Mouse (Mus musculus) left cerebral cortex, postnatal 36 days (tissue): ENCODE measurements at regions not wholly inside any gene's neighbourhood (a gene's known extent, or its start where the extent isn't known, plus 50 kb on each side); places are given as distances from the start of the nearest gene placed in this dataset.

Experiments used
- DNase-seq, 2 experiments: peaks; one replicate each; pipeline ENCODE4 v3.0.0; 2021 to 2022; ENCODE audit warnings: low spot score in 2 of 2, mixed read lengths in 1 of 2
- intact Hi-C: fragments of 180-260 bp; cut with DNase I; formaldehyde crosslinking; loops from one replicate; pipeline ENCODE4 v1.15.1; 2025

DNA sequence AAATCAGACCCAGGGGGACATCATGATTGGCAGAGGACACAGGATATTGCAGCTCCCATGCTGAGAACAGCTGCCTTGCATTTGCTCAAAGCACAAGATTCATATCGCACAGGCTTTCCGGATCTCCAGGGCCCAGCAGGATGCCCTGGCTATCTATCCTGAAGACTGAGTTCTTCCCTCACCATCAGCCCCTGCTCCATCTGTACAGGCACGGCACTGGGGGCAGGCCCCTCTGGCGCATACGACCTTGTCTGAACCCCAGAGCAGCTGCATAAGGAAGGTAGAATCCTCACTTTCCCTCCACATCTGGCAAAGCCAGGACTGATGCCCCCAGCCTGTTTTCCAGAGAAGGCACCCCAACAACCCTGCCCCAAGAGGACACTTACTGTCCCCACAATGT is 266.8 kb downstream of the Tns1 start:
- intact Hi-C loops = no loop called here
- no peak for DNase-seq

- intact Hi-C loops = no loop called here
Observed at GRCm38 (mm10) chr1:73856811-73857210, 267.4 kb downstream of the Tns1 start.

DNA sequence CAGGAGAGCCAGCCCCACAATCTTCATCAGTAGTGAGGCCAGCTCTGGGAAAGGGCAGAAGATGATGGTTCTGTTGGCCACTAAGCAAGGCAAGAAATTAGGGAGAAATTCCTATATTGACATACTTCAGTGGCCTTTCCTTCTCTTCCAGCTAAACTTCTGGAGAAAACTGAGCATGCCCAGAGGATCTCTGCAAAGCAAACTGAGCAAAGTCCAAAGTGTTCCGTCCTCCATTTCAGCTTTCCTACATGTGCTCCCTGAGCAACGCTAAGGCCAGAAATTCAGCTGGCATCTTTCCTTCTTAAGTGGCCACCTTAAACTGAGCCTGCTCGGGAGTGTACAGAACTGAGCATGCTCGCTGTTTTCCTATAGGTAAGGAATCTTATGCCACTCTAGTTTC is 268.9 kb downstream of the Tns1 start:
- no peak for DNase-seq
- intact Hi-C loops = no loop called here

More at GRCm38 (mm10) chr1:73856811-73857210, 267.4 kb downstream of the Tns1 start:
- DNase-seq = no peak

GRCm38 (mm10) chr1:73853851-73854250 is 270.4 kb downstream of the Tns1 start:
- intact Hi-C loops = no loop called here
- DNase-seq = no peak

GRCm38 (mm10) chr1:73850173-73851014 is 273.9 kb downstream of the Tns1 start:
- intact Hi-C loops = no loop called here
- no peak for DNase-seq

- intact Hi-C loops = no loop called here
- DNase-seq = no peak
Observed at GRCm38 (mm10) chr1:73848370-73848769, 275.9 kb downstream of the Tns1 start.

- DNase-seq = no peak
- intact Hi-C loops = no loop called here
Observed at GRCm38 (mm10) chr1:73847126-73847525, 277.1 kb downstream of the Tns1 start.

DNA sequence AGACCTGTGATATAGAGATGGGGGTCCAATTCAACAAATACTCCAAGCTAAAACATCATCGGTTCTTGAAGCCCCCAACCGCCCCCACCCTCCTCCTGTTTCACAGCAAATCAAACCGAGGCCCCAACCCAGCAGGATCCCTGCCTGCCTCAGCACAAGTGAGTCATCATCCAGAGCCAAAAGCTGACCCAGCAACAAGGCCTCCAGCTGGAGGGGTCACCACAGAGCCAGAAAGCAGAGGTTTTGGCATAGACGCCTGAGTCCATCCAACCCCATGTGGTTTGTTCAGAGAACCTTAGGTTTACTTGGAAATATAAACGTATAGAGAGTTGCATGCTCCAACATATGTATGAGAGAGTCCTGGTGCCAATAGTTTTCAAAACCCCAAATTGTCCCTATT is 279.1 kb downstream of the Tns1 start:
- intact Hi-C loops = no loop called here
- DNase-seq = no peak

DNA sequence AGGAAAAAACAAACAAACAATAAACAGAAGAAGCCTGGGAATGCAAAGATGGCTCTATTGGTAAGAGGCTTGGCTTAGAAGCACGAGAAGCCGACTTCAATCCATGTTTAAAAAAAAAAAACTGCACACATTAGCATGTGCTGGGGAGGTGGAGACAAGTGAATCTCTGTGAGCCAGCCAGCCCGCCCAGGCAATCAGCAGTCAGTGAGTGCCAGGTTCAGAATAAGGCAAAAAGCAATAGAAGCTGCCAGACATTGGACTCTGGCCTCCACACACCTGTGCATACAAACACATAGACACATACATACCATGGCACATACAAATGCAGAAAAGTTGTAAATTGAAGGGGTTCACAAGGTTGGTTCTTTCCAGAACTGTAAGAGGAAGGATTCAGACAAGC is 279.7 kb downstream of the Tns1 start:
- intact Hi-C loops = no loop called here
- no peak for DNase-seq

GRCm38 (mm10) chr1:73839351-73839750 is 284.9 kb downstream of the Tns1 start:
- intact Hi-C loops = no loop called here
- no peak for DNase-seq

DNA sequence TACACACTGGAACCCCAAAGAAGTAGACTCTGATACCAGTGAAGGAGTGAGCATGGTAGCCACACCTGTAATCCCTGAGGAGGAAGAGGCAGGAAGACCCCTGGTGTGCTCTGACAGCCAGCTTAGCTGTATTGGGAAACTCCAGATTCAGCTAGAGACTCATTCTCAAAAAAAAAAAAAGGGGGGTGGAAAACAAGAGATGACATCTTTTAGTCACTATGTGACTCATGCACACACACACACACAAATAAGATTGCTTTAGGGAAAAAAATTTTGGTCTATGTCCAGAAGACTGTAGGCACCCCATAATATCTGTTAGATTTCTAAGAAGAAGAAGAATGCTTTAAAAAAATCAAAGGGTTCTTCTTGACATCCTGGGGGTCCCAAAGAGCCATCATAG is 287.6 kb downstream of the Tns1 start:
- intact Hi-C loops = no loop called here

DNA sequence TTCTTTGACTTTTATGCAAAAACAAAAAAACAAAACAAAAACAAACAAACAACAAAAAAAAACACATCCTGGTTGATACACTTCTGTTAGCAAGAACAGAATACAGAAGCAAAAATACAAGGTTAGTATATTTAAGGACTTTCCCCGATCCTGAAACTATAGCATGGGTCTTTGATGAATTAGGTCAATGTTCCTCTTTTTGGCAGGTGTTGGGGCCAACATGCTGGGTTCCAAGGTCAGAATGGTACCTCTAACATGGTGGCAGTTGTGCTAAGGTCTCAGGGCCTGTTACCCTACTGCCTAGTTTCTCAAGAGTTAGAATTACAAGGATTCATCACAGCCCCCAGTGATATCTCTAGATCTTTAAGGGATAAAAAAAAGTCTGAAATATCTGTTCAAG is 289.7 kb downstream of the Tns1 start:
- intact Hi-C loops = no loop called here
- DNase-seq = no peak

More for the DNA sequence above, 287.6 kb downstream of the Tns1 start:
- DNase-seq = no peak

GRCm38 (mm10) chr1:73830486-73831132 is 293.6 kb downstream of the Tns1 start:
- intact Hi-C loops = no loop called here
- no peak for DNase-seq

DNA sequence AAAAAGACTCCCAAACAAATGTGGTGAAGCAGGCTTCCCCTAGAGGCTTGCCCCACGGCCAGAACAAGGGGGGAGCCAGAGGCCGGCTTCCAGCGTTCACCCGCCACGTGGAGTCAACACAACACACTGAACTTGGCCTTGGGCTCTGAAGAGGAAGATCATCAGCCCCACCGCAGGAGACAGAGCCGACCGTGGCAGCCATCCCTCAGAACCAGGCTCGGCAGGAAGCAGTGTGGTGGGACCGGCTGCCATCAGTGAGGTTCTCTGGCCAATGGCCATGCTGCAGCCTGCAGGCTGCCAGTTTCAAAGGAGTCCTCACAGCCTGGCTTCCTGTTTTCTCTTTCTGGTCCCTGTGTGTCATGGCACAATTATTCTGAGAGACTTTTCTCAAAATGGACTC is 295.3 kb downstream of the Tns1 start:
- intact Hi-C loops = loop anchor here (5.0 to 10.0 kb wide), 2 partner anchors 554 to 1112 kb away; no protein-coding TSS in a partner anchor
- DNase-seq = no peak

GRCm38 (mm10) chr1:73826243-73826930 is 297.9 kb downstream of the Tns1 start:
- DNase-seq = peak; percentile 82 to 89
- intact Hi-C loops = loop anchor here (1.0 to 10.0 kb wide), 5 partner anchors 210 to 1109 kb away; no protein-coding TSS in a partner anchor

- no peak for DNase-seq
- intact Hi-C loops = loop anchor here (5.0 to 10.0 kb wide), 2 partner anchors 550 to 1107 kb away; no protein-coding TSS in a partner anchor
Observed at GRCm38 (mm10) chr1:73824406-73825184, 299.7 kb downstream of the Tns1 start.

GRCm38 (mm10) chr1:73823726-73824125 is 300.5 kb downstream of the Tns1 start:
- intact Hi-C loops = loop anchor here (10.0 kb wide), 1 partner anchor 549 kb away; no protein-coding TSS in a partner anchor
- DNase-seq = no peak

- intact Hi-C loops = loop anchor here (10.0 kb wide), 1 partner anchor 548 kb away; no protein-coding TSS in a partner anchor
Observed at GRCm38 (mm10) chr1:73822616-73823015, 301.6 kb downstream of the Tns1 start.

DNA sequence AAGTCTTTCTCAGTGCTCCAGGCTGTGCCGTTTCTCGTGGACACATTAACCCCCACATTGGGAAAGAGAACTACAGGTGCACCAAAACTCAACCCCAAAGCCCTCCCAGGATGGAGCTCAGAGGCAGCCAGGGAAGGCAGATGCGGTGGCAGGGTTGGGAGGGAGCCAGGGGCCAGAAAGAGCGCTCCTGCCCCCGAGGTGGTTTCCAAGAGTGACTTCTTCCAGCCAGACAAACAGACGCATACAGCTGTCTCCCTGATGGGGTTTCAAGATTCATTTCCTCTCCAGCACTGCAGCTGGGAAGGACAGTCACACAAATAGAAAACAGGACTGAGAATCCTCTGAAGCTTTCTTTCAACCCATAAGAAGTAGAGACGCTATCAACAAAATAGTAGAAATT is 303.5 kb downstream of the Tns1 start:
- intact Hi-C loops = loop anchor here (10.0 kb wide), 1 partner anchor 546 kb away; no protein-coding TSS in a partner anchor
- DNase-seq = no peak

More at GRCm38 (mm10) chr1:73822616-73823015, 301.6 kb downstream of the Tns1 start:
- no peak for DNase-seq
